12 mouse cellular contexts compared by ENCODE assay signal in the genomic region with DNA sequence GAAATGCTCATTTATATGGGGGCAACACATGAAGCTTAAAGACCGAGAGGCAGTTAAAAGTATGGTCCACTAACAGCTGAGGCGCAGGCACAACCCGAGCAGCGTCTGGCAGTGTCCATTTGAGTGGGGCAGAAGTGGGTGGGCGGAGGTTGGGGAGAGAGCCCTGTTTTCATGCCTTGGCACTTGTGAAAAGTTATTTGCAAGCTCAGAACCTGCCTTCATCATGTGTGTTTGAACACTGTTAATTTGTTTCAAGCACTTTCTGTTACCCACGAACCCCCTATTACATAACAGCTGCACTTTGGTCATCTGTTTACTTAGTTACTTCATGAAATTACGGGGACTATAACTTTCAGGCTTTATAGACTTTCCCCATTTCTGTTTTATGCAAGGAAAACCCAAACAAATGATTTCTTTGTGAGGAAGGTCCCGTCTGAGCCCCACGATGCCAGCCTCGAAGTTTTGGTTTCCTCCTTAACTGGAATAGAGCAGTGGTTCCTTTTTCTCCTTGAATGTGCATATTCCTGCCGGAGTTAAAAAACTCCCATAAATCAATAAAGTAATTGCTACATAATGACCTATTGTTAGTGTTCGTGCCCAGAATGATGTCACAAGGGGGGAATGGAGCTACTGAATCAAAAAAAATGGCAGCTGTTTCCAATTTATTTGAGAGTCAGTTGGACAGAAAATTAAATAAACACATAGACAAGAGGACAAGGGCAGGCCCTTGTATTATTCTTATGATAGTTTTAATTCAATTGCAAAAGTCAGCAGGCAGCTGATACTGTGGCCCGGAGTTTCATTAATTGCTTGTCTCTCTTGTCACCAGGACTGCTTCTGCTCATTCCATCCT.
DNase-seq lines count a peak whose midpoint lies in the region; ATAC-seq and TF ChIP-seq lines count a peak whose summit lies in the region.
"Had no signal": no experiment of that assay in that cellular context is flagged by ENCODE, and none has a peak within 500 bp of the region (broad histone marks: within the 10 kb centered on the region; RNA-seq: fewer than 3 reads in every experiment).

No protein-coding gene starts in this region.

- TF ChIP-seq EP300 in liver, postnatal 0 days (IDR thresholded peaks at IDR 0.05; ENCODE audit: low read depth): peak; percentile 51; the same call in 1 of the 2 replicates

- intact Hi-C loops in gastrocnemius, postnatal 36 days (cut with DNase I): no loop called here

- peaks cover 7% of the 10 kb centered on the region; the same call in 1 of the 2 replicates for H3K4me1 ChIP-seq in liver, postnatal 0 days (ENCODE audit: insufficient read depth)

- ATAC-seq in liver, postnatal 0 days: peak; percentile 92

- peak; percentile 14 for DNase-seq in adrenal gland, adult 2 months
- no peak for DNase-seq in adrenal gland, adult 8-10 months
- DNase-seq in liver, postnatal 0 days: peak; percentile 20
- no peak for DNase-seq in liver
- DNase-seq in kidney, postnatal 10 days: peak; percentile 30
- peak; percentile 50 for DNase-seq in retina, postnatal 1 day
- DNase-seq in layer of hippocampus, adult 2 months (ENCODE audit: low spot score in 2 of 2): no peak
- DNase-seq in gastrocnemius, postnatal 36 days: no peak
- DNase-seq: cerebellum, adult 18-20 months; gastrocnemius, postnatal 10 days; thymus, postnatal 25 days had no signal

- no peak for TF ChIP-seq CTCF in liver, postnatal 0 days (IDR thresholded peaks at IDR 0.05; ENCODE audit: low read depth)
- no peak for TF ChIP-seq CTCF in layer of hippocampus, adult 2 months (conservative IDR thresholded peaks at IDR 0.05)

- H3K4me3 ChIP-seq in liver, postnatal 0 days (ENCODE audit: low read depth, low read length): no peak overlapping the region
- H3K4me3 ChIP-seq in layer of hippocampus, adult 2 months: no peak overlapping the region
- H3K4me3 ChIP-seq: midbrain, embryonic 12.5 days had no signal

- peak overlapping the region; percentile 89 for H3K27ac ChIP-seq in liver, postnatal 0 days (ENCODE audit: low read depth)
- no peak overlapping the region for H3K27ac ChIP-seq in layer of hippocampus, adult 2 months
- H3K27ac ChIP-seq: midbrain, embryonic 12.5 days had no signal

- 47% methylated on average over 13 of the region's 13 CpGs for WGBS in liver, postnatal 0 days (ENCODE audit: insufficient replicate concordance)

- H3K9ac ChIP-seq in liver, postnatal 0 days (replicated peaks): no peak overlapping the region
- H3K9ac ChIP-seq: midbrain, embryonic 12.5 days had no signal

- H3K27me3 ChIP-seq in liver, postnatal 0 days (ENCODE audit: insufficient read depth, low read length): no peaks in the 10 kb centered on the region
- H3K27me3 ChIP-seq: midbrain, embryonic 12.5 days had no signal

- H3K36me3 ChIP-seq in liver, postnatal 0 days (replicated peaks; ENCODE audit: insufficient read depth, low read length): no peaks in the 10 kb centered on the region
- H3K36me3 ChIP-seq: midbrain, embryonic 12.5 days had no signal

- no peaks in the 10 kb centered on the region for H3K9me3 ChIP-seq in liver, postnatal 0 days (ENCODE audit: low read length)

- H3K4me2 ChIP-seq in liver, postnatal 0 days (ENCODE audit: low read depth, low read length): no peak overlapping the region; the same call in 1 of the 2 replicates
- H3K4me2 ChIP-seq: midbrain, embryonic 12.5 days had no signal

Comparison
In these comparisons a context has a peak if more than half of its experiments do, and no peak if none do; other contexts are left out.
1. DNase-seq: peak in adrenal gland, adult 2 months (single experiment), liver, postnatal 0 days (single experiment), kidney, postnatal 10 days (single experiment) and retina, postnatal 1 day (single experiment); none in adrenal gland, adult 8-10 months (single experiment), liver (single experiment), layer of hippocampus, adult 2 months (0 of 2) and gastrocnemius, postnatal 36 days (0 of 2).